Mouse (Mus musculus) adrenal gland, postnatal 4 days (tissue): ENCODE data around the gene Panx3. TPM values are rescaled to one million over a fixed set of nuclear protein-coding genes. Genes with fewer than 3 reads are reported as not detected.

Experiments used
- DNase-seq, 2 experiments: peaks; one replicate each; pipeline ENCODE4 v3.0.0; 2021 to 2022; ENCODE audit warnings: low spot score in 2 of 2, mixed read lengths in 2 of 2
- long read RNA-seq, 2 experiments: library from polyadenylated mRNA; stranded (forward); transcript quantifications; one replicate each; pipeline ENCODE4 v2.0.0; 2021
- total RNA-seq, 2 experiments: library from RNA; stranded (reverse); gene quantifications; 2 replicates each; pipeline ENCODE4 v1.2.3; 2021

The Panx3 gene
- not detected for total RNA-seq
- long read RNA-seq, experiment 1: 0 reads
- long read RNA-seq, experiment 2: 0 reads

DNA sequence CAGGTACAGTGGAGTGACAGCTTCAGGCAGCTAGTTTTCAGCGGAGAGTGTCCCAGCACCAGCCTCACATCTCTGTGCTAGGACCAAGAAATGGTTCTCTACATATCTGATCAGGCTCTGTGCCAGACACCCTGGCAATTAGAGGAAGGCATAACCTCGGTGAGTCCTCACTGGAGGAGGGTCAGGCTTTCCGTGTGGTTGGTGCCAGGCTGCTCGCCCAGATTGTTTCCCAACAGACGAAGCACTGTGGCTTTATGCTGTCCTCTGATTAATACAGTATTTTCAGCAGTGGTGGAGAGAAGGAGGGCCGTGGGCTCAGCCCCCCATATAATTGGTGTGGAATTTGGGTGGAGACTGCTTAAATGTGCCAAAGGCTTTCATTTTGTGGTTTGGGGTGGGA, at the start of gene Panx3:
Gene Panx3 (minus strand): TSS at position 121 of the 400 bp plus-strand sequence.
- no peak for DNase-seq

DNA sequence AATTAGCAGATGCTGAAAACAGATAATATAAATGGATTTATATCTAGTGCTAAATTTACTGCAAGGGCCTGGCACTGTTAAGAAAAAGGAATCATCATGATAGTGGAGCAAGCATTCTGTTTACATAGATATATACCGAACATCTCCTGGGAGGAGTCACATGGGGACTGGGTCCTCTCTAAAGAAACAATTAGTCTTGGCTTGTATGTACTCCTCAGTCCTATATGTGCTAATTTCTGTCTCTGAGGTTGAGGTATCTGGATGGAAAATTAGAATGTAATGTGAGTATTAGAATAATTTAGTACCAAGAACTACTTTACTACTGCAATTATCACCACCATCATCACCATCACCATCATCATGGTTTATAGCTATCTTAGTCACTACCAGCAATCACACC, 47.1 kb upstream of the Panx3 start, which contains the start of gene Olfr160:
Gene Olfr160 (minus strand): TSS at position 101 of the 400 bp plus-strand sequence.
- DNase-seq: no peak

DNA sequence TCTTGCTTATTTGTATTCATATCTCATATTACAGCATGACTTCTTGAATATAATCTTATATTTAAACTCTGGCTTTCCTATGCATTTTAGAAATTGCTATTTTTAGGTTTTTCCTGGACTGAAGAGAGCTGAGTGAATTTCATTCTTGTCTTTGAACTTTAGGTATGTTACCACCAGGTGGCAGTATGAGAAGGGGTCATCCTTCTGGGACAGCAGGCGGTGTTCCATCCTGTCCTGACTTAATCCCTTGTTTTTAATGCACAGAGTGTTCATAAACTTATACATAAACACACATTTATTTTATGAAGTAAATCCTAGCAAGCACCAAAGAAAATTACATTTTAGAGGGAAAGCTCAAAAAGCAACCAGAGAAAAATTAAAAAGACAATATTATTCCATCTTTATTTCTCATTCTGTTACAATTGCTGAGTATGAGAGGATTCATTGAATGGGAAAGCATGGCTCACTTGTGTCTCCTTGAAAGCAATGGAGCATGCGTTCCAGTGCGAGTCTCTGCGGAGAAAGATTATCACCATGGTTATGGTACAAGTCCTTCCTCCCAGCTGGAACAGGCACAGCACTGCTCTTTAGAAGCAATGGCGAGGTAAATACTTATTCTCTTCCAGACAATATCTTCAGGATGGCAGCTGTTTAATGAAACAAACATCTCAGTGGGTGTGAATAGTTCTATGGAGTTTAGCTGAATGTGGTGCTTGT, 21.1 kb upstream of the Panx3 start:
- no peak for DNase-seq

DNA sequence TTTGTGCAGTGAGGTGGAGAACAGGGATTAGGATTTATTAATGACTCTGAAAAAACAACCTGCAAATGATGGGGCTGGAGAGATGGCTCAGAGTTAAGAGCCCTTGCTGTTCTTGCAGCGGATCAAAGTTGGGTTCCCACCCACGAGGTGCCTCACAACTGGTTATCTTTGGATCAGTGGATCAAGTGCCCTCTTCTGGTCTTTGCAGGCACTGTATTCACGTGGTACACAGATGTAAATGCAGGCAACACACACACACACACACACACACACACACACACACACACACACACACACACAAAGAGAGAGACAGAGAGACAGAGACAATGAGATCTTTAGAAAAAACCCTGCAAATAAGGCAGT, 18.9 kb upstream of the Panx3 start:
- no peak for DNase-seq

DNA sequence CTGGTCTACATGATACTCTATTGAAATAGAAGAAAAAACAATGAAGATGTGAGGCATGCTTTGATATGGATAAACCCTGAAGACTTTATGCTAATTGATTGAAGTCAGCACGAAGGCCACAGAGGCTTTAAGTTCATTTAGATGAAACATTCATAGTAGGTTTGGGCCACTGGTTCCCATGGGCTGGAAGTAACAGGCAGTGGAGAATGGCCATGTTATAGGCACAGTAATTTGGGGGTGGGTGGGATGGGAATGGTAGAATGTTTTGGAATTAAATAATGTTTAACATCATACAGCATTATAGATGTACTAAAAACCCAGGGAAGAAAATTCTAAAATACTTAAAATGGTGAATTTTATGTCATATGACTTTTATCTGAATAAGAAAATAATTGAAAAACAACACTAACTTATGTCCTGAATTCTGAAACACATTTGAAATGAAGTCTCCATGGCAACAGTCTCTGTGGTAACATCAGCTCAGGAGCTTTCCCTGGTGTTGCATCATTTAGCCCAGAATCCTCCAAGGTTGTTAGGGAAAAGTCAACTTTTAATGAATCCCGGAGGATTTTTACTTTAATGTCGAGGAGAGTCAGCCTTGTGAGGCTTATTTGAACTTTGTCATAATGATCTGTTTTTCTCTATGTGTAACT, 18.4 kb upstream of the Panx3 start:
- DNase-seq: no peak

DNA sequence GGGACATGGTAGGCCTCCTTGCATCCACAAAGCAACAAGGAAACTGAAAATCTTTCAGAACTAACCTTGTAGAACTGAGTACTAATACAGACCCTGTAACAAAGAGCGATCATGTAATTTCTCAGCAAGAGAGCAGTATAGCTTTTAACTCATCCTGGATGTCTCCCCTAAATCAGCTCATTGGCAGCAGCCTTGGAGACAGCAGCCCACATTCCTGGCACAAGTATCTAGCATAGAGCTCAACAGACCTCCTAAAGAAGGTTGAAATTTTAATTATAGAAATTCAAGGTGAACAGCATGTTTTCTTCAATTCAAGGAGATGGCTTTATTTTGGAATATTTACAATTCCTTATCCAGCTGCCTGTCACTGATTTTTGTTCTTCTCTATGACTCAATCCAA, 12.1 kb upstream of the Panx3 start:
- DNase-seq: no peak

DNA sequence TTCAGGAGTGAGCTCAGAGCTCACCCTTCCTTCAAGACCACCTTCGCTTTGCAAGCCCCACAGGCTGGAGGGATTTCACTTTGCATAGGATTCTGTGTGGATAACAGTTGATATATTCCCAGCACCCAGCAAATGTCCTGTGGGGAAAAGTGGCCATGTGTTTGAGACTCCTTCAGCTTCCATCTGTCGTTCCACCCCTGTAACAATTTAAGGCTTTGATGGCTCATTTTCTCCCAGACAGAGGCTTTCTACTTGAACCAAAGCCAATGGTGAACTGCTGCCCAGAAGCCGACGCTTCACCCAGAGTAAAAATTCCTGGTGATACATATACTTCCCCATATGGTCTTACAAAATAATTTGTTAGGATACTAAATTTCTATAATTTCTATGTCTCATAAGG, 6.3 kb upstream of the Panx3 start:
- DNase-seq: no peak

DNA sequence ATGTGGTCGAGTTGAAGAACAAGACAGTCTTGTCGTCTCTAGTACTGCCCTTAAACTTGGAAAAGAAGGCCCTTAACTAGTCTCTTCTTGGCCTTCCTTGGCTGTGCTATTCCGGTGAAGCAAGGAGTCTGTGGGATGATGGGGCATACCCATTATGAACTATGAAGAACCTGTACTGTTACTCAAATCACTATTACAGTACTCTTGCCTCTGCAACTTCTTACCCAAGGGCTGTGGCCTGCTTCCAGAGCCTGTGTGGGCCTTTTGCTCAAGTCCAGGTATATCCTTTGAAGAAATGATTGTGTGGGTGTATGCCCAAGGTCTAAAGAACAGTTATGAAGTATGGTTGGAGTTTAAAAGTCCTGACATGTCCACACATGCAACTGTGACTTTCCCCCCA, 1.2 kb upstream of the Panx3 start:
- no peak for DNase-seq

DNA sequence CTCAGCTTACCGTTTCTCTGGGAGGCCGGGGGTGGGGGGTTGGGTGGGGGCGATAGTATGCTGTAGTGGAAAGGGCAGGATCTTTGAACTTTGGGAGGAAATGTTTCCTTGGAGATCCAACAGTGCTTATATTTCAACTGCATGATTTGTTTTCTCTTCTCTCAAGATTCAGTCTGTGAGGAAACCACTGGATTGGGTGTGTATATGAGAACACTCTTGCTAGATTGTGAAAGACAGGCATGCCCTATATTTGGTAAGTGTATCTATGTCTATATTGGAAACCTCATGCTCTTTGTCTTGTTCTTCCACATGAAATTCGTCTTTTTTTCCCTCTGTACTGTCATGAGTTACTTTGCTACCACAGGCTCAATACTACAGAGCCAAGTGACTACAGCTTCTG, 643 bp upstream of the Panx3 start:
- no peak for DNase-seq

DNA sequence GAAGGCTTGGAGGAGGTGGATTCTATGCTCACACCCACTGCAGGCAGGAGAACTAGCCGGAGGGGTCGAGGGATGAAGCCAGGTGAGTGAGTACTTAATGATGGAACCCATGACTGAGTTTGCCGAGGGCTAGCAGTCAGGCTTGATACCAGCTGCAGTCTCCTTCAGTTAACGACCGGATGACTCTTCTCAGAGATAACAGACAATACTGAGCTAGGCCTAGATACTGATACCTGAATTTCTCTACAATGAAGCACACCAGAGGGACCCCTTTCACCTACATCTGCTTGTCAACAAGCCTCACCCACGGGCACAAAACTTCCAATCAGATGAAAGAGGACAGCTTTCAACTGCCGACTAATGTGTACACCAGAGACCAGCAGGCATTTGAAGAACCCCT, 3.0 kb downstream of the Panx3 start:
- no peak for DNase-seq

DNA sequence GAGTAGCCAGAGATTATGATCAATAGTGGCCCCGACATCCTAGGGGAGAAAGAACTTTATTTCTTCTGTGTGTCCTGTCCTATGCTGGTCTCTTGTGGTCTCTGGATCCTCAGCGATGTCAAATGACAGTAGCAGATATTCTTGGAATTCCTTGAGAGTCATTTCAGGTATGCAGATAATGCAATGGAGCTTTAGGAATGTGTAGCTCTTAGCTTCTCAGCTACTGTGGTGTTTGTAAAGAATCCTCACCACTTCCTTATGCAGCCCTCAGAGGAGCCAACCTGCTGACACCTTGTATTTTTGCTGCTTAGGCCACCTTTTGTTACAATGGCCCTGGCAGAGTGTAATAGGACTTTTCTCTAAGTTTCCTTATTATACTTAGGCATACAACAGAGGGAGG, 4.4 kb downstream of the Panx3 start:
- DNase-seq: no peak

DNA sequence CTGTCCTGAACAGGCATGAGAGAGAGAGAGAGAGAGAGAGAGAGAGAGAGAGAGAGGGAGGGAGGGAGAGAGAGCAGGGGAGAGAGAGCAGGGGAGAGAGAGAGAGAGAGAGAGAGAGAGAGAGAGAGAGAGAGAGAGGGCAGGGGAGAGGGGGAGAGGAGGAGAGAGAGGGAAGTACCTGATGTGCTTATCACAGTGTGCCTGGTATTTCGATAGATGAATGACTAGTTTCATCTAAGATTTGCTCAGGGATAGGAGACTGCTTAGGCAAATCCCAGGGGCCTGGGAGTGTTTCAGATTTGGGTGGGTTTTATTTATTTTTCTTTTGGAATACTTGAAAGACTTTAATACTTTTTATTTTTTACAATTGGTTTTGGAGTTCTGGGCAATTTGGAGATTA, 5.8 kb downstream of the Panx3 start:
- DNase-seq: no peak

DNA sequence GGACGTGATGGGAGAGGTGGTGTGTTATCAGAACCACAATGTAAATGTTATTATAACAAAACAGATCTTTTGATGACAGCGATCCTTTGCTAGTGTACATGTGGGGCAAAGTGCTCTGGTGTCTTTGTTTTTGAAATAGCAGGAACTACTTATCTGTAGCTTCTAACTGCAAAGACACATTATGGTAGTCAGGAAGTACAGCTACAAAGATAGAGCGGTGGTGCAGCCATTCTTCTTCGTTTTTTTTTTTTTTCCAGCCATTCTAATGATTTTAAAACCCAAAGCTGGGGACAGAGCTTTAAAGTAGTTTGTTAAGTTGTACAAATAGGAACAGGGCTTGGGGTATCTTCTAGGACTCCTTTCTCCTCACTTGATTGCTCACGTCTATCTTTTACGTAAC, 9.6 kb downstream of the Panx3 start:
- no peak for DNase-seq

DNA sequence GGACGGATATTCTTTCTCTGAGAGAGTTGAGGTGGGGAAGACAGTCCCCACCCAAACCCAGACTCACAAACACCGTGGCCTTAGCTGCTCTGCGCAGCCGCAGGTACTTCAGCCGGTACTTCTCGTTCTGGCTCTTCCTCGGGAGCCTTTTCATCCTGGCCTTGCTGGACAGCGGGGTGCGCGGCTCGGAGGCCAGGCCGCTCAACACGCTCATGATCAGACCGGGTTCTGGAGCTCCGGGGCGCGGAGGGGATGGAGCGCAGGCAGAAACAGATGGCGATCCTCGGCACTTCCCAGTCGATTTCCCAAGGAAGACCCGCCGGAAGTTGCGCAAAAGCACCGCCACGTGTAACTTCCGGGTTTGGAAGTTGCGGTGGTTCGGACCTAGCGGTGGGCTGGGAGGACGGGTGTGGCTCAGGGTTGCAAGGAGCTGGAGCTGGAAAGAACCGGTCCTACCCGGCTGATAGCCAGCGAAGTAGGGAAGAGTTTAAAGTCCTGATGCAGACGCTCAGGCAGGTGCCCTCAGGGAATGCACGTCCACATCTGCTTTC, 12.0 kb downstream of the Panx3 start, which contains the start of gene Tbrg1:
Gene Tbrg1 (minus strand): TSS at position 382 of the 551 bp plus-strand sequence.
- peak; percentile 50 to 66 for DNase-seq

DNA sequence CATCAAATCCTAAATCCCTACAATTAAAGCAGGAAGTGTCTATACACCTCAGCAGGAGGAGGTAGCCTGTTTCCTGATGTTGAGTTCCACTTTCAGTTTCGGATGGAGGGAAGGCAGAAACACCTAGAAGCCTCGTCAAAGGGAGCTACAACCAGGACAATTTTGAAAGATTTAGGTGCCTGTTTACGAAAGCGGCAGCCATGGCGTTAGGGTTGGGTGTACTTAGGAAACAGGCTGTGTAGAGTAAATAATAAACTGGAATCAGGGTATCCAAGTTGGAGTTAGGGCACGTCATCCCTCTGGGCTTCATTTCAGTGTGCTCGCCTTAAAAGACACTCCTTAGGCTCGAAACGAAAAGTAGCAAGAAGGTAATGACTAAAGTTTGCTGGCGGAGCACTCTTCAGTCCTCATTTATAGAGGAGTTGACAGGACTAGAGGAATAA, 12.6 kb downstream of the Panx3 start:
- no peak for DNase-seq

DNA sequence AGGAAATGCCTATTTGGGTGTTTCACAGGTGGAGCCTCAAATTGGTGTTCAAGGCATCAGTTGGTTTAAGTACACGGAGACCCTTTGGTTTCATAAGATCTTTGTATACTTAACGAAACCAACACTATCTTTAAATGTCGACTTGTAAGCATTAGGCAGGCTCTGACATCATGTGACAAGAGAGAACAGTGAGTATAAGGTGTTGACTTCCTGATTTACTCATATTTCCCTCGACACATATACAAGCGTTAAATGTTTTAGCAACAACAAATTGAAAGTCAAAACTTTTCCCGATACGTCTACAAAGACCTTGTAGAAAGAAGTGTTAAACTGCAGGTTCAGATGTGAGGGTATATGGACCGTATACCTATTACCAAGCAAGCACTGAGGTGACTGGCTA, 13.1 kb downstream of the Panx3 start:
- no peak for DNase-seq

DNA sequence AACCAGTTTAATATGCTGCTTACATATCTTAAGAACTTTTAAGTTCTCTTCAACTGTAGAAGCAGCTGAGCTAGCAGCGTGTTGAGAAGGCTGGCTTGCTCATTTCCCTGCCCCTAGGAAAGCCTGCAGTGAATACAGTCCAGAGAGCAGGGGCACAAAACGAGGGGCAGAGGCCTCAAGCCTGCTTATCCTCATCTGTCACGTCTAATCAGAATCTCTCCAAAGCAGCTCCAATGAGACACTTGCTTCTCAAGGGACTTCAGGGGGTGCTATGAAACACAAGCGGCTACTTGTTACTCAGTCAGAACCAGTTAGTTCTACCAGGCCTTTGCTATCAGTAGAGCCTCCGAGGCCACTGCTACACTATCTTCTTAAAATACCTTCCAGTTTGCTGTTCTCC, 15.2 kb downstream of the Panx3 start:
- no peak for DNase-seq

DNA sequence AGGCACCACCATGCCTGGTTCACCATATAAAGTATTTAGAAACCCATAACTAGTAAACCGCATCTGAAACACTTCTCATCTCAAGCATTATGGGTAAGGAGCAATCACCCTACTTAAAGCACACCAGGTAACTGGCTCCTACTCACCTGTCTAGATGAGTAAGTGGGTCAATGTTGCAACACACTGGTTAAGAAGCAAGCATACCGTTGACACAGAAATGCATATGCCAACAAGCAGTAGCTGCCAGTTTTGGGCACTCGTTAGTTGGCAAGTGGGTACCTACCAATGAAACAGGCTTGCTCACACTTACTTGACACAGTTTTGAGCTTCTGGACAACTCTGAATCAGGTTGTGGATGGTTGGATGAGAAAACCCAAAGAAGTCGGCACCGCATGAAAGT, 18.4 kb downstream of the Panx3 start:
- DNase-seq: no peak

DNA sequence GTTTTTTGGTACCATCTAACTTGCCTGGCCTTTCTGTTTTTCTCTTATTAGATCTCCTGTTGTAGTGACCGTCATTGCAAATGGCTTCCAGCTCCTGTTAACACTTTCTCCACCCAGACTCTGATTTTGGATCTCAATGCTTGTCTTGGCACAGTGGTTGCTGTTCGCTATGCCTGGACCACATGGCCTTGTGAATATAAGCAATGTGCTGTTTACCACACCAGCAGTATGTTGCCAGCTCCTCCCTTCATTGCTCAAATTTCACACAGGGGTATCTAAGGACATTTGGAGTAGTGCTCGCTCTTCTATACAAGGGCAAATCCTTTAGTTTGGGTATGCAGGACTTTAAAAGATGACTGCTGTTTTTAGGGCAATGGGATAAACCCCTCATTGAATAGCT, 22.8 kb downstream of the Panx3 start:
- no peak for DNase-seq

DNA sequence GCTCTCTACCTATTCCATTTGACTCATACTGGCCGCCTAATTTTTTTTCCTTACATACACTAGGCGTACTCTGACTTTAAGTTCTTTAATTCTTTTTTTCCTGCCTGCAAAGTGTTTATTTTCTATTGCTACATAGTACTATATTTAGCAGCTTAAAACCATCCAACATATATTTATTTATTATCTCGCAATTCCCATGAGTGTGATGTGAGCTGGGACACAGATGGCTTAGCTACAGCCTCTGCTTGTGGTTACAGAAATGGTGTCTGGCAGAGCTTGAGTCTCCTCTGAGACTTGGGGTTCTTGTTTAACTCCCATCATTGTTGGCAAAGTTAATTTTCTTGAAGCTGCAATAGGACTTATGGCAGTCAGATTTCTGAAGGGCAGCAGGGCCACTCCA, 30.3 kb downstream of the Panx3 start:
- no peak for DNase-seq

DNA sequence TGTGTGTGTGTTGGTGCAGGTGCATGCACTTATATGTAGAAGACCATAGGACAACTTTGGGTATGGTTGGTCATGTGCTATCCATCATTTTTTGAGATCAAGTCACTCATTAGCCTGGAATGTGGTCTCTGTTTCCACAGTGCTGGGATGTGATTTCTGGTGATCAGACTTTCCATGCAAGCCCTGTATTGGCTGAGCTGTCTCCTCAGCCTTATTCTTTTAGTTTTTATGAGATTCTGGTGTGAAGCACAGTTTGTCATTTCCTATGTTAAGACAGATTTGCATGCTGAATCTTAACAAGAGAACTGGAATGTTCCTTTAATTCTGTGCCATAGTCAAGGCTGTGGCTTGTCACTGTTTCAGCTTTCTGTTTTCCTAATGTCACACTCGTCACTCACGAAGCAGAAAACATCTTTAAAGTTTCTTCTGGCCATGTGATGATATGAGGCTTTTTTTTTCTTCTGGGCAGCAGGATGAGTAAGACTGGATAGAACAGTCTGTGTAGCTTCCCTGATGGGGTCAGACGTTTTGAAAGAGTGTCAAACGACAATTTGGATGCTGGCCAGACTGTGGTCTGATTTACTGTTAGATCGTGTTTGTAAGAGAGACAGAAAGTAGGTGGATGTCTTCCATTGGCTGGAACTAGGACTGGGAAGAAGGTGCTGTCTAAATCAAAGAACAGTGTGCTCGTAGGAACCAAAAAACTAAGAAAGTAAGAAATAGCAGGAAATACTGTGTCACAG, 32.1 kb downstream of the Panx3 start:
- no peak for DNase-seq

DNA sequence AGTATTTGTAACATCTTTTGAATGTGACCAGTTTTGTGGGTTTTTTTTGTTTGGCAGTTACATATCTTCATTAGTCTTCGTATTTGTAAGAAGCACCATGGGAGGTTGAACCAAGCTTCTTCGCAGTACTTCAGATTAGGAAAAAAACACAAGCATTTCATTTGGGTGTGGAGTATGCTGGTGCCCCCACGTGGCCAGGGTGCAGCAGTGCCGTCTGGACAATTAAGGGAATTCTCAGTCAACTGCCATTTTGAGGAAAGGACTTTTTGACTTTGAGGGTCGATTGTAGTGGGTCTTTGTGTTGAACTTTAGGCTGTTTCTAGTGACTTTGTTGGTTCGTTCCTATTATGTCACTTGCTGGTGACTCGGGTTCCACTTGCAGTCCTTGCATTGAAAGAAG, 32.7 kb downstream of the Panx3 start:
- DNase-seq: peak in 1 of 2 experiments; percentile 26
